Mouse (Mus musculus) adrenal gland, postnatal 14 days (tissue): Measurements from ENCODE around the gene Atl2. TPM values are rescaled to one million over a fixed set of nuclear protein-coding genes. Genes with fewer than 3 reads are reported as not detected.

Source experiments
- DNase-seq: peaks from one replicate; pipeline ENCODE4 v3.0.0; 2021; ENCODE audit warnings: mixed read lengths
- total RNA-seq: library from RNA; stranded (reverse); gene quantifications from 2 replicates; pipeline ENCODE4 v1.2.3, GENCODE M21; 2021

Gene Atl2
- total RNA-seq, 1 experiment from 2014 or later = 102 TPM

DNA sequence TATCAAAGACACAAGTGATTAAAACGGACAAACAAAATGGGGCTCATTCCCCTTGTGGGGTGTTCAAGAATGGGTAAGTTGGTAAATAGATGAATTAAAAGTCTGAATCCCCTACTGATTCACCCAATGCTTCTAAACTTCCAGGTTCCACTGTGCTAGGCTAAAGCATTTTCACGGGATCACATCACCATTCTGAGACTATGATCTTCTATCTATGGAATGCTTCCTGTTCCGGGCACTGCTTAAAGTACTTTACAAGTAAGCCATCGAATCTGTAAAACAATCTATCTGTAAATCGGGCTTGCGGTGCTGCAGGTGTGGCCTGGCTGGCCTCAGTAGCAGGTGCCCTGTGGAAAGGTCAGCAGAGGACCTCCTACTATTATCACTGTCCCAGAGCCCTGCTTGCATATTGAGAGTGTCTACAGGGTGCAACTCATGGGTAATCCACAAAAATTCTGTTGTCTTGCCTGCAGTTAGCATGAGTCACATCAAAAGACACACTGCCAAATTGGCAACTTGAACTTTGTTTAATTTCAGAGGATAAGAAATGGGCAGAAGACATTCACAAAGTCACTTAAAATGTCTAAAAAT, 2.3 kb upstream of the Atl2 start:
- no peak for DNase-seq

GRCm38 (mm10) chr17:79897666-79898065, 1.7 kb upstream of the Atl2 start:
- no peak for DNase-seq

GRCm38 (mm10) chr17:79894971-79895882, 696 bp downstream of the Atl2 start:
- peak; percentile 80 for DNase-seq

DNA sequence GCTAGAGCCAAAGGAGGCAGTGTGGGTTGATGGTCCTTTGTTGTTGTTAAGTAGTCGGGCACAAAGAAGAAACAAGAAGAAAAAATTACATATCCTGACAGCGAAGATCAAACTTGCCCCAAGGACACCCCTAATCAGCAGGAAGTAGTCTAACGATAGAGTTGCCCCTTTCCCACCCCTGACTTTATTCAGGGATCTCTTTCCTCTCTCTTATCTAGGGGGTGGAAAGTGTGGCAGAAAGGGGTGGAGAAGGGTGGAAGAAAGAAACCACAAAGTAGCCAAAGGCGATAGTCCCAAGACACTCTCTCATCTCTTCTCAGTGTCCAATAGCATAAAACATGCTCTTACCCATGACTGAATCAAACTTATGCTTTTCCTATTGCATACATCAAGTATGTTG, 1.9 kb downstream of the Atl2 start:
- DNase-seq = no peak

DNA sequence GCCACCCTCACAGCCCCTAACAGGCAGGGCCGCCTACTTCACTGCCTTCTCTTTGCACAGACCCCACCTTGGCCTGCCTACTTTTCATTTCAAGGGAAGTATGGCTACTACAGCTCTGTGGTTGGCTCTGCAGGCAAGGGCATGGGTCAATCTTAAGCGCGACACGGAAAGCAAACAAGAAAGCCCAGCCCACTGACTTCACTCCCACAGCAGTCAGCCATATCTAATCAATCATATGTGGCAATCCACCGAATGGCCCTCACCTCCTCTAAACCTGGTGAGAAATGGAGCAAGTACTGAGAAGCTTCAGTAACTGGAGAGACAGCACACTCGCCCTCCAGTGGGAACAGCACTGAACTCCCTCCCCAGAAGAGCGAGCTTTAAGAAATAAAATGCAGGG, 4.0 kb downstream of the Atl2 start:
- DNase-seq = peak; percentile 73

DNA sequence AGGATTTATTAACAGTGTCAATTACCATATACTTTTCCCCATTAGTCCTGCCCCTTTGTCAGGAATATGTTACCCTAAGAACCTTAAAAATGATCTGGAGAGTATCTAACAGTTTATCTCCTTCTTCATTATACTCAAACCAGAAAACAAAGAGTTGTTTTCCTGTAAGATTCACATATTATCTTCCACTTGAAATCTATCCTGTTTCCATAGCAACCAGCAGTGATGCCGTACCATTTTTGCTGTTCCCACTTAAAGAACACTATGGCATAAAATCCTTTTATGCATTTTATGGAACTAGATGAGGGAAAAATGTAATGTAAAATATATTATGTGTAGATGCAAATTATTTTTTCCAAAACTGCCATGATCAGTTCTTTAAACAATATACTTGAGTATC, 8.0 kb downstream of the Atl2 start:
- DNase-seq = no peak

- no peak for DNase-seq
These were observed 12.7 kb downstream of the Atl2 start for GRCm38 (mm10) chr17:79883198-79883597.

- no peak for DNase-seq
These were observed 30.9 kb downstream of the Atl2 start for GRCm38 (mm10) chr17:79865027-79865426.

DNA sequence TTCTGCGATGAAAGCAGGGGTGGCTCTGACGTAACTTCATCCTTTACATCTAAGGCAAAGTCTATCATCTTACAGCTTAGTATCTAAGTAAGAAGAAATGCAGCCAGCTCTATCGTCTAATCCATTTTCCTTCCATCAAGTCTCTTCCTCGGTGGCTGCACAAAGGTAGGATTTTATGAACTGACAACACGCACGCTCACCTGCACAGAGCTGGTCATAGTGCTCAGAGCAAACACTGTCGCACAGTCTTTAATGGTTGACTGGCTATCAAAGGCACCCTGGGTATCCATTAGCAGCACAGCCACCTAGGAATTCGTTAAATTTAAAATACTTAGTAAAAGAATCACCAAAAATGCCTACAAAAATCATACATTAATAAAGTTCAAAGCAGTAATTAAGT, 31.4 kb downstream of the Atl2 start:
- no peak for DNase-seq

- peak; percentile 68 for DNase-seq
These were observed 33.9 kb downstream of the Atl2 start for GRCm38 (mm10) chr17:79862038-79862437.

DNA sequence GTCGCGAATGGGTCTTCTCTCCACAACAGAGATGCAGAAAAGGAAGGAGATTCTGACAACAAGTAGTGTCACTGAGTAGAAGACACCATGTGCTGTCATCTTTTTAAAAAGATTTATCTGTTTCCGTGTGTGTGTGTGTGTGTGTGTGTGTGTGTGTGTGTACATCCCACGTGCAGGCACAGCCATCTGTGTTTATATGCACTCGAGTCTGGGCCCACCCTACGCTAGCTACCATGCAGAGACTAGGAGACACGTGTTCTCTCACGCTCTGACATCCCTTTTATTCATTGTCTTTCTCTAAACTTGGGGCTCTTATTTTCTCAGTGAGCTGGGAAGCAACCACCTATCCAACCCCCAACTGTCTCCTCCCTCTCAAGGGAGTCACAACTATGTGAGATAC, 40.4 kb downstream of the Atl2 start:
- no peak for DNase-seq

GRCm38 (mm10) chr17:79848385-79848784, 47.5 kb downstream of the Atl2 start:
- DNase-seq = no peak

DNA sequence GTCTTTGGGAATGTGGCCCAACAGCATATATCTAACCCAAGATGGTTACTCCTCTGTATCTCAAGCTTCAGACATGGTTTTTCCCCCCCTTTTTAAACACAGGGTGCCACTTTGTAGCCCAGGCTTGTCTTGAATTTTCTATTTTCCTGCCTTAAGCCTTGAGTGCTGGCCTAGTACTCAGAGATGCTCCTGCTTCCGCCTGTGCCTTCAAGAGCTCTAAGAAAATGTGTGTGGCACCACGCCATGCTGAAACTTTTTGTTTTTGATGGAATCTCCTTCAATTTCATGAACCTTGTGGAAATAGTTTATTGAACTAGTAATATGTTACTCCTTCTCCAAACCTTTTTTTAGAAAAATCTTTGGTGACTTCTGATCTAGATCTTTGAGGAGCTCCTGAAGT, 49.7 kb downstream of the Atl2 start:
- DNase-seq = no peak

GRCm38 (mm10) chr17:79845695-79846094, 50.2 kb downstream of the Atl2 start:
- DNase-seq = no peak

DNA sequence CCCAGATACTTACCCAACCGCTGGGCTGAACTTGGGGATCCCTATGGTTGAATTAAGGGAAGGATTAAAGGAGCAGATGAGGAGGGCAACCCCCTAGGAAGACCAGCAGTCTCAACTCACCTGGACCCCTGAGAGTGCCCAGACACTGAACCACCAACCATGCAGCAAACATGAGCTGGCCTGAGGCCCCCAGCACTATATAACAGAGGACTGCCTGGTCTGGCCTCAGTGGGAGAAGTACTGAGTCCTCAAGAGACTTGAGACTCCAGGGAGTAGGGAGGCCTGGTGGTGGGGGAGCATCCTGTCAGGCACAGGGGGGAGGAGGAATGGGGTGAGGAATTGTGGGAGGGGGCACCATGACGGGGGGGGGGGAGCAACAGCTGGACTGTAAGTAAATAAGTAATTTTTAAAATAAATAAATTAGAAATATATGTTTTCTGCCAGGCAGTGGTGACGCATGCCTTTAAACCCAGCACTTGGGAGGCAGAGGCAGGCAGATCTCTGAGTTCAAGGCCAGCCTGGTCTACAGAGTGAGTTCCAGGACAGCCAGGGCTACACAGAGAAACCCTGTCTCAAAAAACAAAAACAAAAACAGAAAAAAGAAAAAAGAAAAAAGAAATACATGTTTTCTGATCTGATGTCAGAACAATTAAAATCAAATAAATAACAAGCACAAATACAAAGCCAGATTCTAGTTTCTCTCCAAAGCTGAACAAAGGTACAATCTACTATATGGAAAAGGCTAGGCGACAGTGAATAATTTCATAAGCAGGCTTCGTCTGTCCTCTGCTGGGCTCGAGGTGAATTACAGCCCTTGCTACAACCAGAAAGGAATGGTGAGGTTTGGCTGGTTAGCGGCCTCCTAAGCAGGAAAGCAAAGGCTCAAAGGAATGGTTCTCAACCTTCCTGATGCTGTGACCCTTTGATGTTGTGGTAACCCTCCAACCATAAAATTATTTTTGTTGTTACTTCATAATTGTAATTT, 55.4 kb downstream of the Atl2 start:
- peak; percentile 78 for DNase-seq

DNA sequence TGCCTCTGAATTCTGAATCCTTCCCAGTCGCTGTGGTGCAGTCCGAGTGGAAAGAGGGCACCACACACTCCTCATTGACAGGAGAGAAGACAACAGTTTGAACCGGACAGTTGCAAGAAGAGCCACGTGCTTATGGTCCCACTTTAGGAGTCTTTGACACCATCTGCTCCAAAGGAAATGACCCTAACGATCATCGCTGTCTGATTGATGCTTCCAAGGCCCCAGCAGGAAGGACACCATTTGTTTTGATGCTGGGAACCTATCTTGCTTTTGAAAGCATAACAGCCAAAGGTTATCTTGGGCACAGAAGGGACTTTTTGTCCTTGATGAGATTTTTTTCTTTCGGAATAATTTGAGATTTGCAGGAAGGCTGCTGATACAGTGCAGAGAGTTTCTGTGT, 58.9 kb downstream of the Atl2 start:
- no peak for DNase-seq

GRCm38 (mm10) chr17:79835714-79836373, 60.1 kb downstream of the Atl2 start:
- DNase-seq = no peak

- no peak for DNase-seq
These were observed 63.6 kb downstream of the Atl2 start for GRCm38 (mm10) chr17:79832284-79832683.

DNA sequence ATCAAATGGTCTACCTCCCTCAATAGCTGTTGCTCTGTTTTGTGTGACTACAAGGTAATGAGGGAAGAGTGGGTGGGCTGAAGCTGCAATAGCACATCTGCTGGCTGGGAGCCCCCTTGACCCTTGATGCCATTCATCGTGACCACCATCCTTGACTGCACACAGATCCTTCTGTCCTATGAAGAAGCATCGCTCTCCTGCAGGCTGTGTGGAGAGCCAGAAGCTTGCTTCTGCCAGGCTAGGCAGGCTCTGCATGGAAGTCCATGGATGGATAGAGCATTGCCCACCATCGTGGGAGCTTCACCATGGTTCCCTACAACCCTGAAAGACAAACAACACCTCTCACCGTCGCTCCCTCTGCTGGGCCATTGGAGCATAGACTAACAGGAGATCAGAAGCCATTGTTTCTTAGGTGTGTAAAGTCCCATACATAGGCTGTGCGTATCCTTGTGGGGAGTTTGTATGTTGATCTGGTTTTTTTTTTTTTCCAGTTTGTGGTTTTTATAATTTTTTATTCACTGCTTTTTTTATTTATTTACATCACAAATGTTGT, 69.4 kb downstream of the Atl2 start:
- DNase-seq = no peak

GRCm38 (mm10) chr17:79825241-79826030, 70.5 kb downstream of the Atl2 start:
- no peak for DNase-seq

DNA sequence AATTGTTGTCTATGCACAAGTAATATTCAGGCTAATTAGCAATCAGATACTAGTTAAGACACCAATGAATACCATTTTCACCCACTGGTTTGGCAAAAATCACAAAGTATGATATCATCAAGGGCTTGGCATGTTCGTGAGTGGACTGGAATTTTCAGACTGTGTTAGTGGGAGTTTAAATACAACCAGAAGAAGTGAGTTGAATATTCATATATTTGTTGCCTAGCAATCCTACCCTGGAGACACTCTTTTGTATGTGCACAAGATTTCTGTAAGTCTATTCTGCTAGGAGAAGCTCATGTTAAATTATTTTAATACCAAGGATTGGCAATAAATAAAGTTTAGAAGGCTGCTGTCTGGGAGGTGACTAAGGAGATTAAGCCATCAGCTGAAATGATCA, 71.5 kb downstream of the Atl2 start:
- DNase-seq = no peak
